Mouse (Mus musculus) G1E (cell line): ENCODE data around the gene Kctd2.

Source experiments
- CTCF ChIP-seq: IDR thresholded peaks from 2 replicates; pipeline ENCODE4 v1.5.1; 2012; ENCODE audit warnings: low read depth, low read length, inconsistent platforms, mixed read lengths
- POLR2AphosphoS5 ChIP-seq: IDR thresholded peaks from 2 replicates; pipeline ENCODE4 v1.6.1; 2012; ENCODE audit warnings: low read depth, low read length, inconsistent platforms; ENCODE audit not compliant: insufficient replicate concordance
- TAL1 ChIP-seq: conservative IDR thresholded peaks from 2 replicates; pipeline ENCODE4 v1.6.1; 2012; ENCODE audit warnings: low read depth, low read length, inconsistent platforms, mixed read lengths

DNA sequence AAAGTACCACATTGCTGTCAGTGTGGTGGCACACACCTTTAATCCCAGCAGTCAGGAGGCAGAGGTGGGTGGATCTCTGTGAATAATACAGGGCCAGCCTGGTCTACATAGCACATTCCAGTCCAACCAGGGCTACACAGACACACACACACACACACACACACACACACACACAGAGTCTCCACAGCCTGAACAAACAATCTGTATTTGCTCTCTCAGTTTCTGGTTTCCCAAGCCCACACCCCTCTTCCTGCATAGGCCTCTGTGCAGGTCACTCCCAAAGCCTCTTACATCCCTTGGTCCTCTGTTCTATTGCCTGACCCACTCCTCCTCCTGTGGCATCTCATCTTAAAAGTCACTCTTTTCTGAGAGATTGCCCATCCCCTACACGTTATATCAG lies 47.9 kb upstream of the Kctd2 start:
- TF ChIP-seq CTCF (no peak), POLR2AphosphoS5 (no peak), TAL1 (no peak)
